Mouse (Mus musculus) thymus, postnatal 0 days (tissue): ENCODE measurements around the gene Mfsd11. TPM values are rescaled to one million over a fixed set of nuclear protein-coding genes. Genes with fewer than 3 reads are reported as not detected.
"Not testable (repeated sequence)": the region's sequence is repeated elsewhere in the genome, so short reads cannot be mapped to it uniquely, and the experiment has no call there.

Source experiments
- DNase-seq: peaks from one replicate; pipeline ENCODE4 v3.0.0-alpha.2; 2015; ENCODE audit warnings: low spot score
- polyA plus RNA-seq: library from polyadenylated mRNA; unstranded; fragments of >200 nt; fragmentation: Nextera tagmentation; extraction: Ambion mirVana; gene quantifications from 2 replicates; pipeline ENCODE4 v1.2.1, GENCODE M21; 2015

The Mfsd11 gene
- polyA plus RNA-seq, 1 experiment from 2014 or later, result 35.3 TPM

GRCm38 (mm10) chr11:116847187-116848085, 4.8 kb upstream of the Mfsd11 start:
- DNase-seq, result no peak

GRCm38 (mm10) chr11:116848086-116848876, 4.0 kb upstream of the Mfsd11 start:
- DNase-seq, result no peak

GRCm38 (mm10) chr11:116848877-116849178, 3.4 kb upstream of the Mfsd11 start:
- DNase-seq, result not testable (repeated sequence)

GRCm38 (mm10) chr11:116849587-116849986, 2.7 kb upstream of the Mfsd11 start:
- no peak for DNase-seq

DNA sequence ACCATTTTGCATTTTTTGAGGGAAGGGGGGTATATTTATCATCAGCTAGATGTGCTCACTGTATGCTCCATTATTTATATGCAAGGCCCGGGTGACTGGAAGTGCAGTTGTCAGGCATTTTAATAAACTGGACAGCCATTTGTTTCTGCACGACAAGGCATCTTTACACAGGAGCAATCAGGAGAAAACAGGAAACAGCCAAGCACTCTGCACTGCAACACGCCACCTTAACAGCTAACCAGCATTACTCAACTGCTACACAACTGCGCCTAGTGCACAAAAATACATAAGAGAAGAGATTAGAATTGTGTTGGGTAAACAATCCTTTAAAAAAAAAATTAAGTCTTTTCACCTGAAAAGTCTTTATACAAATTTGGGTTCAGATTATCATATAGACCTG, 2.2 kb upstream of the Mfsd11 start:
- no peak for DNase-seq

GRCm38 (mm10) chr11:116850833-116851477, 1.3 kb upstream of the Mfsd11 start:
- no peak for DNase-seq

- no peak for DNase-seq
Measured at GRCm38 (mm10) chr11:116851576-116852290, 507 bp upstream of the Mfsd11 start.

DNA sequence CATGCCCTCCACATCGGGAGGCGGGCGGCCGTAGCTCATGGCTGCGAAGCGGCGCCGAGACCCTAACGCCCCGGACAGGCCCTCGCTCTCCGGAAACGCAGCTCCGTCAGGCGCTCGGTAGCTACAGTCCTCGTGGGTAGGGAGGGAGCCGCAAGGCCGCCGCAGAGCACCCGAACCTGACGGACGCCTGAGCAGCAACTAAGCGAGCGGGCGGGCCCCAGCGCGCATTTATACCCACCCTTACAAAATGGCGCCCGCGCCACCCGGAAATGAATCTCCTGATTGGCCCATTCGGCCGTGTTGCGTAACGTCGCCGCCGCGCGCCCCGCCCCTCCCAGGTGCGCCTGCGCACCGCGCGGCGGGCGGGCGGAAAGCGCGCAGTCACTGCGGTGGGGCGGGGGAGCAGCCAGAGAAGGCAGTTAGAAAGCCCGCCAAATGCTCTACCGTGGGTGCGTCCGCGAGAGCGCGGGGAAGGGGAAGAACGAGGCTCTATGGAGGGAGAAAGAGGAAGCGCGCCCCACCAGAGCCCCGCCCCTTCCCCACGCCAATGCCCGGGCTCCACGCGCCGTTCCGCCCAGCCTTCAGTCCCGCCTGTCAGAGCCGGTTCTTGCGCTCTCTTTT, 761 bp downstream of the Mfsd11 start, which contains the start of gene Srsf2:
Gene Srsf2 (minus strand): TSS at position 204 of the 621 bp plus-strand sequence.
- DNase-seq, result peak; percentile 98

GRCm38 (mm10) chr11:116853512-116853928, 1.3 kb downstream of the Mfsd11 start:
- DNase-seq, result peak; percentile 95

DNA sequence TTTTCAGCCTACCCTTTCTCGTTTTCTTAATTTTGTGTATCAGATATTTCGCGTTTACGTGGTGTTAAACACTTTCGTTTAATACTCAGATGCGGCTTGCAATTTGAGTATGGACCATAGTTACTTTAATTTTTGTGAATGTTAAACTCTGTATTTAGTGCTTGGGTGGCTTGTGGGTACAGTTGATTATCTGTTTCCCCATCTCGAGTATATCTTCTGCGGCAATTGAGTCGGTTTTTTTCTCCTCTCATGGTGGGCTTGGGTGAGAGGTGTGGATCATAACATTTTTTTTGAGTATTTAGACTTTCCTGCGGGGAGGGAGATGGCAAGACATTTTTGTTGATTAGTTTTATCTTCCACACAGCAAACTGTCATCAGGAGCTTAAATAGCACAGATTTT, 2.0 kb downstream of the Mfsd11 start:
- DNase-seq, result no peak

GRCm38 (mm10) chr11:116857183-116857850, 5.1 kb downstream of the Mfsd11 start:
- no peak for DNase-seq

DNA sequence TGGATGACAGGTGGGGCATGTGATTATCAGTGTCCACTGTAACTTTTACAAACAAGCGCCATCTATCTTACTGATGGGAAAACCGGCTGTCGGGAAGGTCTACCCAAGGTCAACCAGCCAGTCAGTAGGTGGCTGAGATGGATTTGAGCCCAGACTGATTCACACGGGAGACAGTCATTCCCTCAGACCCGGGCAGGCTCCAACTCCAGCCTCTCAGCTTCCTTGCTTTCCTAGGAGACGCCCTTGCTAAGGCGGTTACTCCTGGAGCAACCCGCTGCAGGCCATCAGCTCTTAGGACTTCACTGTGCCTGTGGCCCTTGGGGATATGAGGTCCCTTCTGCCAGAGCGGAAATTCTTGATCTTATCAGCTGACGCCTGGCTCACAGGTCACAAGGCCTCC, 12.2 kb downstream of the Mfsd11 start:
- DNase-seq, result no peak

DNA sequence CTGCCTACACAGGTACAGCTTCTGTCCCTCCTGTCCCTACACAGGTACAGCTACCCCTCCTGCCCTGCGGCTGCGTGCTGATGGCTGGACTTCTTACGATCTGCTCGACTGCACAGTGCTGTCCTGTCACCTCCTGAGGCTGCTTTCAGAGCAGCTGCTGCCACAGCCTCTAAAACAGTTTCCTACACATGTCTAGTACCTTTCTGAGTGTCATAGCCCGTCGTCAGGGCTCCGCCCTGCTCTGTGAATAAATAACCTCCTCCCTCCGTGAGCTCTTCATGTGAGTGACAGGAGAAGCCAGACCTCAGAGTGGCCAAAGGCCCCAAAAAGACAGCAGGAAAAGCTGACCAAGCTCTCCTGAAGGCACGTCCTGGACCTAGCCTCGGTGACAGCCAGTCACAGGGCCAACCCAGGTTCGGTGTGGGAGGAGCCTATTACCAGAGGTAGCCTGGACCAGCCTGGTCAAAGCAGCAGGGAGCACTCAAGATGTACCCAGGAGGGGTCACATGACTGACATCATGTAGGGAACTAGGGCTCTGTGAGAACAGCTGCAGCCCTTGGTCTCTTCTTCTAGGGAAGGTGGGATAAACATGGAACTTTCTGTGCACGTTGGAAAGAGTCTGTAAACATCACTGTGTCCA, 13.8 kb downstream of the Mfsd11 start:
- no peak for DNase-seq

DNA sequence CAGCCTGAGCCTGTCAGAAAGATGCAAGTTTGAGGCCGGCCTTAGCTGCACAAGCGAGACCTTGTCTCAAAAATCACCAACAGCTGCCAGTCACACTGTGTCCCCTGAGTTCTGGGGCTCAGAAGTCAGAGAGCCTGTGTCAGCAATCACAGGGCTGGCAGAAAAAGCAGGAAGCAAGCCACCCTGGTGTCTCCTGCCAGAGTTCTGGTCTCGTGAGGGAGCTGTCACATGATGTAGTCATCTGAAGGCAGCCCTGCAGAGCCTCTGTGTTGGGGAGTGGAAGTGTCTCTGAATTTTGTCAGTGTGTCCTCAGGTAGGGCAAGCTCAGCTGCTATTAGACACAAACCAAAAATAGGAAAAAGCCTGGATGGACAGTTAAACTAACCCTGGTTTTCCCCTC, 15.9 kb downstream of the Mfsd11 start:
- no peak for DNase-seq

DNA sequence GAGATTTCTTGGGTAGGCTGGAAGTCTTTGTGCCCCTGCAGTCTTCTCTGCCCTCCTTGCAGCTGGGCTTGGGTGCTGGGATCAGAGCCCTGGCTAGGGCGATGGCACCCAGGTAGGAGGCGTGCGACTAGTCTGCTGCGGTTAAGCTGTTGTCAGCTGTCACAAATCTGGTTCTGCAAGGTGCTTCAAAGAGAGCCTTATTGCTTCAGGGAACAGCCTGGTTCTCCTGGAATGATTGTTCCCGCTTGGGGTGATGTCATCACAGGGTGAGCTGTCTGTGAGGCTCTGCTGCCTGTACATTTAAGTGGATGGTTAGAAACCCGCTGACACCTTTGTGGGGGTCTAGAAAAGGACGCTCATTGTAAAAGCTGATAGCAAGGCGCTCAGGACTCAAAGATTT, 17.0 kb downstream of the Mfsd11 start:
- no peak for DNase-seq

GRCm38 (mm10) chr11:116869641-116870040, 17.4 kb downstream of the Mfsd11 start:
- DNase-seq, result no peak

DNA sequence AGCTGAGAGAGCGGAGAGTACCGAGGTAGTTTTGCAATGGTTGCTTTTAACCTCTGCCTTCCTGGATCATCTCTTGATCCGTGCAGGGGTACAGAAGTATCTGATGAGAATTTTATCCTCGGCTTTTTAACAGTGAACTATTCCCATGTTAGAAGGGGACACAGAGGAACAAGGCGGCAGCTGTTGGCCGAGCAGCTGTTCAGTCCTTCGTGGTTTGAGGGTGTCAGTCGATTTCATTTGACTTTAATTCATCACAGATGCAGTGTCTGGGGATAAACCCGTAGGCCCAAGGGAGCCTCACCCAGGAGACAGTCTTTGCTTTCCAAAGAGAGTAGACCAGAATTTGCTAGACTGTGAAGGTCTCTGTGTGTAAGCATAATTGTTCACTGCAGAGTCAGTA, 19.3 kb downstream of the Mfsd11 start:
- DNase-seq, result no peak

DNA sequence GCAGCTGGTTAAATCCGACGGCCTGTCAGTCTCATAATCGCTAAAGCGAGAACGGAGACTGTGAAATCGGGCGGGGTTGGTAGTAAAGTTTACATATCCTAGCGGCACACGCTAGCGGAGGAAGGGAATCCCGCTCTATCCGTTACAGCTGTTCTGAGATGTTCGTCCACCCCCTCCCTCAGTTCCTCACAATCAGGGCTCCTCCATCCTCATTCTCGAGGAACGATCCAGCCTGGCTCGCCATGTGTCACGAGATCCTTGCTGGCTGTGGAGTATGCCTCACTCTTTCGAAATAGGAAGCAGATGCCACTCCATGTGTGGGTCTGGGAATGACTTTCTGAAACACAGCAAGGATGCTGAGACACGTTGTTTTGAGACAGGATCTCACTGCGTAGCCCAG, 21.7 kb downstream of the Mfsd11 start:
- DNase-seq, result no peak

GRCm38 (mm10) chr11:116878454-116878853, 26.2 kb downstream of the Mfsd11 start:
- no peak for DNase-seq

- DNase-seq, result no peak
Measured at GRCm38 (mm10) chr11:116880839-116881238, 28.6 kb downstream of the Mfsd11 start.
